Mouse (Mus musculus): ENCODE measurements around the gene St5.

St5 gene

GRCm38 (mm10) chr7:109700213-109700612 lies 3.2 kb downstream of the St5 start:
- DNase-seq (ENCODE audit: low read depth), result peak; percentile 35

GRCm38 (mm10) chr7:109695339-109695726 lies 8.1 kb downstream of the St5 start:
- DNase-seq (ENCODE audit: low read depth), result no peak

GRCm38 (mm10) chr7:109694576-109695338 lies 8.6 kb downstream of the St5 start:
- no peak for DNase-seq (ENCODE audit: low read depth)

- DNase-seq (ENCODE audit: low read depth), result no peak
These were observed 12.4 kb downstream of the St5 start for GRCm38 (mm10) chr7:109690961-109691360.

DNA sequence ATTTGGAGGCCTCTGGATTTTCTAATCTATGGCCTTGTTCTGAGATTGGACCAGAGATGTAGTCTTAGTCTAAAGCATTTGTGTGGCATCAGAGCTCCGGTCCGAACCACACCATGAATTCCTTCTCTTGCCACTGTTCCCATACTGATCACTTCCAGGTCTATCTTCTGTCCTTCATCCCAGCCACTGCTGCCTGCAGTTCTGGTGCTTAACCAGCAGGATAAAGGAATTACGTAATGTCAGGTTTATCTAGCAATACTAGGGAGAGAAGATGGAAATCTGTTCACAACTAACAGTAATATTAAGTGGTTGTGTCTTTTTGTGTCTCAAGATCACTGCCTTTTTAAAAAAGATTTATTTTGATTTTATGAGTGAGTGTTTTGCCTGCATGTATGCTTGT lies 13.3 kb downstream of the St5 start:
- DNase-seq (ENCODE audit: low read depth), result no peak

DNA sequence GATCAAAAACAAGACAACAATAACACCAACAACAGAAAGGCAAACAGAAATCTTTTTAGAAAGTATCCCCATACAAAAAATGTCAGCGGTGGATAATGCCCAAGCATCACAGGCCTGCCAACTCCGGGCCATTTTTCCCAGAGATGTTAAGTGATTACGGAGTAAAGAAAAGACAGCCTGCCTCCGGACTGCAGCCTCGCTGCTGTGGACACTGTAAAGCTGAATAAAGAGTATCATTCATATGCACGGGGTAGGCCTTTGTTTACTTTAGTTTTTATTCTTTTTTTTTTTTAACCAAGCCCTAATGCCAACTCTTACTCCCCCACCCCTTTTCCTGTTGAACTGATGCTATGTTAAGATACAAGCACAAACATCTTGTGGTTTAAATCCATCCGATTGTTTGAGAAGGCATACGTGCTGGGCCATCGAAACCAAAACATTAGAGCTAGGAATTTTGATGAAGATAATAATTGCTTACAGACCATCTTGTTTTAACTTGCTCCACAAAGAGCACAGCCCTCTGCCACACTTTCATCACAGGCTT lies 16.7 kb downstream of the St5 start:
- no peak for DNase-seq (ENCODE audit: low read depth)

DNA sequence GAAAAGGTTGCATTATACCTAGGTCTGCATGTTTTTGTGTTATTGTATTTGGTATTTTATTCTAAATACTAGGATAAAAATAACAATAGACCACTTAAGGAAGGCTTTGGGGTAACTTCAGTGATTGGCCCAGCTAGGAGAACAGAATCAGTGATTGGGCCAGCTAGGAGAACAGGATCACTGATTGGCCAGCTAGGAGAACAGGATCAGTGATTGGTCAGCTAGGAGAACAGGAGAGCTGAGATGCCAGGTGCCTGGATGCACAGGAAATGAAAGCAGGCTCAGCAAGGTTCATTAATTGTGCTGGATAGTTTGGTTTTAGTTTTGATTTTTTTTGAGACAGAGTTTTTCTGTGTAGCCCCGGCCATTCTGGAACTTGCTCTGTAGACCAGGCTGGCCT lies 22.5 kb downstream of the St5 start:
- DNase-seq (ENCODE audit: low read depth), result no peak

DNA sequence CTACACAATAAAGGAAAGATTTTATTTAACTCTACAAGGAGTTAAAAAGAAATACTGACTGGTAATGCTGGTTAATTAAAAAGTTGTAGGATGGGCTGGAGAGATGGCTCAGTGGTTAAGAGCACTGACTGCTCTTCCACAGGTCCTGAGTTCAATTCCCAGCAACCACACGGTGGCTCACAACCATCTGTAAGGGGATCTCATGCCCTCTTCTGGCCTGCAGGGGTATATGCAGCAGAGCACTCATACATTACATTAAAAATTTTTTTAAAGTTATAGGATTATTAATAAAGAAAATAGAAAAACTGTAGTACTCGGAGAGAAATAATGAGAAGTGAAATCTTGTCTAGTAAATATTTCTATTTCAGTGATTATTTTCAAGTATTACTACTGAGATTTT lies 23.1 kb downstream of the St5 start:
- no peak for DNase-seq (ENCODE audit: low read depth)

- no peak for DNase-seq (ENCODE audit: low read depth)
These were observed 28.3 kb downstream of the St5 start for GRCm38 (mm10) chr7:109674944-109675628.

DNA sequence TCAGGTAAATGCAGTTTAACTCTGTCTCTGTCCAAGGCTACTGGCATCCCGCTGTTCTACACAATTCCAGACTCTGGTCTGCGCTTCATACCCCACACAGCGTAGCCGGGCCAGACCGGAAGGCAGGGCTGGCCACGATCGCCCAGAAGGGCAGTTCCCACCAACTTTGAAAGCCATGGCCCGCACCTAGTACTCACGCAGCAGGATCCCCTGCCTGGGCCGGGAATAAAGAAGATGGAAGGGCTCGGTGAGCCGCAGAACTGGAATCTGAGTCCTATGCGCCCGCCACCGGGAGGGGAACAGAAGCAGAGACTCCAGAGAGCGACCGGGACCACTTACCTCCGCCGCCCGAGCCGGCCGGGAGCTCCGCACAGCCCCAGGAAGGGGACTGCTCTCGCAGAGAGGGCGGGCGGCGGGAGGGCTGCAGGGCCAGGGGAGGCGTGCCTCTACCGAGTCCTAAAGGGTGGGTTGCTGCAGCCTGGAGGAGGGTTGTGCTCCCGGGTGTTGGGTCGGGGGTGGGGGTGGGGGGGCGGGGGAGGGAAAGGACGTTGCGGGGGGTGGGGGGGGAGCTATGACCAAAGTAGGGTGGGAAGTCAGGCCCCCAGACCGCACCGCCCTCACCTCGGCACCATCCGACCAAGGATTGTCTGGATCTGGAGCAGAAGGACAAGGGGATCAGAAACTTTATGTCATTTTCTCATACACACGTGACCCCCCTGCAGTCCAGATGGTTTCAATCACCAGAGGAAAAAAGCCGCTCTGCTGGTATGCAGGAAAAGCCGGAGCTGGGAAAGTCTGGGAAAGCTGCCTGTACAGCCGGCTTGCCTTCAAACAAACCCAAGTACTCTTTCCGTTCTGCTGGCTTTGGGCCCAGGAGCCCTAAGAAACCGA lies 31.6 kb downstream of the St5 start:
- no peak for DNase-seq (ENCODE audit: low read depth)

DNA sequence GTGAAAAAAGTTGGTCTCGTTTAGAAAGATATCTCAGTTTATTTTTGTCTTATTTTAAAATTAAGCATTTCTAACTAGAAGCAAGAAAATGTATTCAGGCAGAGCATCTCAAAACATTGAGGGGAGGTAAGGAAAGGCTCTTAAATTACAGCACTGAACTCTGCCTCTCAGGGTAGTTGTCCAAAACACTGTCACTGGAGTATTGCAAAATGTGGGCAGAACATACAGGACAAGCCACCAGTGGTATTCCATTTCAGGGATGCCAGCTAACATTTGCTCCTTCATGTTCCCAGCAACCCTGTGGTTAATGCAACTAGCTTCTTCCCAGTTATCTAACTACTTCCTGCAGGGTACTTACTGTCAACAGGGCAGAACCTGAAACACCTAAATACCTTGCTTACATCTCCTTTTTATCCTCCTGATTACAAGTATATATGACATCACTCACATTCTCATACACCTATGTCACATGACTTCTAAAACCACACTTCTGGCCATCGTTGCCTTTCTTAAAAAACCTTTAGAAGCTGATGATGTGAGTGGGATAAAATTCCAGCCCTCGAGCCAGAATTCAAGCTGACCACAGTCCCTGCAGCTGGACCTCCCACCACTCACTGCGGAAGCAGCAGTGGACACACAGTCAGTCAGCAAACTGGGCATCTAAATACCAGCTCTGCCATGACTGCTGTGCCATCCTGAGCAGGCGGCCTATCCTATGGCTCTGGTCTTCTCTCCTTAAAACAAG lies 33.8 kb downstream of the St5 start:
- no peak for DNase-seq (ENCODE audit: low read depth)

DNA sequence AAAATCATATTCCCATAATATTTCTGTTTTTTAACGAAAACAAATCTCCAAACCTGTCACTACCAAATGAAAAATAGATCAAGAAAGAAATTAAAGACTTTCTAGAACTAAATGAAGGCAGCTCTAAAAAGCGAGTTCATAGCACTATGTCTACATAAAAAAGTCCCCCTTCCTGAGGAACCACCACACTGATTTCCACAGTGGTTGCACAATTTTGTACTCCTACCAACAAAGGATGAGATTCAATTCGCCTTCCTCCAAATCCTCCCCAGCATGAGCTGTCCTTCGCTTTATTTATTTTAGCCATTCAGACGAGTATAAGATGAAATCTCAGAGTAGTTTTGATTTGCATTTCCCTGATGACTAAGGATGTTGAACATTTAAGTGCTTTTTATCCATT lies 36.7 kb downstream of the St5 start:
- no peak for DNase-seq (ENCODE audit: low read depth)

- DNase-seq (ENCODE audit: low read depth), result no peak
These were observed 40.8 kb downstream of the St5 start for GRCm38 (mm10) chr7:109662626-109663025.

GRCm38 (mm10) chr7:109659278-109659677 lies 44.1 kb downstream of the St5 start:
- no peak for DNase-seq (ENCODE audit: low read depth)

- no peak for DNase-seq (ENCODE audit: low read depth)
These were observed 45.5 kb downstream of the St5 start for GRCm38 (mm10) chr7:109657884-109658283.

DNA sequence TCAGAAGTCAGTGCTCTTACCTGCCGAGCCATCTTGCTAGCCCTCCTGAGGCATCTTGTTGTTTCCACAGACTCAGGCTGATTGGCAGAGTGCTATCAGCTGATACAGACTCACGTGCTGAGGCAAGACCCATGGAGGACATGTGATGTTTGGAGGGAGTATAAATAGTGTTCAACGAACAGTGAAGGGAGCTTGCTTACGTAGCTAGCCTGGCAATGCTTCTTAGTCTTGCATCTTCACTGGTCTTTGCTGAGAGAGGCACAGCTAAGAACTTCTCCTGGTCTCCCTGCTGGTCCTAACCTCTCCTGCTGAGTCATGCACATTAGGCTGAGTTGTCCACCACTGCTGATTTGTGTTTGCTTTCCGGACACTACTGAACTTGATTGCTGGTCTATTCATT lies 48.5 kb downstream of the St5 start:
- DNase-seq (ENCODE audit: low read depth), result no peak

DNA sequence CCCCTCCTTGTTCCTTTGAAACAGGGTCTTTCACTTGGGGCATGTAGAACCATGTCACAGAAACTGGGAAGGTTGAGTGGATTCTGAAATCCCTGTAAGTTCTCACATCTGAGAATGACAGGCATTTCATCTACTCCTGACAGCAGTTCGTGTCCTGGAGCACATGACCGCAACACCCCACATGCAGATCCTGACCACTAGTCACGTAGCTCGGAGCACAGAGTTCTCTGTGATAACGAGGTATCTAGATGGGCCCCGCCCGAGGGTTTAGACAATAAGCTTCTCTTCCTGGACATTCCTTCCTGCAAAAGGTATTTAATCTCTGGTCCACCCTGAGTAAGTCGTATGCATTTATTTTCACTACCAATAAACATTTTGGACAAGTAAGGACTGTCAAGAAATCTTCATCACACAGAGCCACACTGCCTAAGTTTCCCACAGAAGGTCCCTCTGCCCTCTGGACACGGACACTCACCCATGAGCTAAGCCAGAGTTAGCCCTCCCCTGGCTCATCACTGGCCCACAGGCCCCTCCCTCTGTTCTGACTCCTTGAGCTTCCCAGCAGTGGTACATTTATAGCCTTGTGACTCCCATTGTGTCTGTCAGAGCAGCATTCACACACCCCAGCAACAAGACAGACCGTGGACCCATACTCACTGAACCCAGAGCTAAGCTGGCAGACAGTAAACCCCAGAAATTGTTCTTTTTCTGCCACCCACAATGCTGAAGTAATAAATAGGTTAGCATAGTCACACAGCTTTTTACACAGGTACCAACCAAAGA lies 54.4 kb downstream of the St5 start:
- no peak for DNase-seq (ENCODE audit: low read depth)

- no peak for DNase-seq (ENCODE audit: low read depth)
These were observed 56.8 kb downstream of the St5 start for GRCm38 (mm10) chr7:109646574-109646973.

DNA sequence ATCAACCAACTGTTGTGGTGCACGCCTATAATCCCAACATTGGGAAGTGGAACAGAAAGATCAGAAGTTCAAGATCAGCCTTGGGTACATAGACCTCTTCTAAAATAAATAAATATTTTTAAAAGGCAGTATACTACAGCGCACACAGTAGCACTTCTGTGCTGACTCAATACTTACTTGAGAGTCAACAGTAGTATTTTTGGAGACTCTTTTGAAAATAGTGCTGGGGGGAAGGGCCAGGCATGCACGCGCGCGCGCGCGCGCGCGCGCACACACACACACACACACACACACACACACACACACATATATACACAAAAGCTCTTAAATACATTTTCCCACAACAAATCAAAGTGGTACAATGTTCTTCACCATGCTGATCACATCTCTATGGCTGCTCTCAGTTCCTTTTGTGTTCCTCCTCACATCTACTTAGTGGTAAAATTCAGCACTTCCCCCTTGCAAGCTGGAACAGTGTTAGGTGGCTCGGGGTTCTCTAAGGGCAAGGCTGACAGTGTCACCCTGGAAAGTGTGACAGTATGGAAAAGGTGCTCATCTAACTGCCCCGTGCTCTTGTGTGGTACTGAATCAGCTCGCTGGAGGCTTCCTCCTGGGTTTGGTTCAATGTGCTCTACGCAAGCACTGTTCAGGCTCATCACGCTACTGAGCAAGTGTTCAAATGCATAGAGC lies 60.0 kb downstream of the St5 start:
- DNase-seq (ENCODE audit: low read depth), result no peak

DNA sequence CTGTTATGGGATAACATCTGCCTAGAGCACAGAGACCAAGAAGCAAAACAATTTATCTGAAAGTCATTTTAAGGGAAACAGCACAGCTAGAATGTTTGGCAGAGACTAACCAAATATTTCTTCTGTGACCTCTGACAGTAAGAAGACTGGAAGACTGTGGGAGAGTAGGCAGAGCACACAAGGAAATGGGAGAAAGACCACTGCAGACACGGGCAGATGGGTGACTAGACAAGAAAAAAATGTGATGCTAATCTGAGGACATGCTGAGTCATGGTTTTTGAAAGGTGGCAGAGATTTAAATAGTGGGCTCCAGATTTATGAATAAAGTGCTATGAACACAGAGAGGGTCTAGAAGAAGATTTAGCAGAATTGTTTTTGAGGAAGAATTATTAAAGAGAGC lies 61.4 kb downstream of the St5 start:
- DNase-seq (ENCODE audit: low read depth), result no peak

Data from induced T-regulatory cell, adult 2 months (primary cell).